8 mouse cellular contexts compared by ENCODE assay signal in genomic region chr5:135744742-135745141, GRCm38 (mm10). TPM values are rescaled to one million over a fixed set of nuclear protein-coding genes. Genes with fewer than 3 reads are reported as not detected.
A peak's percentile ranks its signal among the peaks of the same experiment; 100 is the strongest.
DNase-seq lines count a peak whose midpoint lies in the region; ATAC-seq and TF ChIP-seq lines count a peak whose summit lies in the region.

No protein-coding gene starts in this region.

- TF ChIP-seq EP300 in heart, adult 2 months (IDR thresholded peaks at IDR 0.05; ENCODE audit: insufficient read depth, low read depth, low read length) = no peak
- no peak for TF ChIP-seq EP300 in ES-Bruce4 (IDR thresholded peaks at IDR 0.05; ENCODE audit: insufficient read depth, low read depth, low read length)
- TF ChIP-seq EP300 in heart, postnatal 0 days (IDR thresholded peaks at IDR 0.05; ENCODE audit: low read depth) = no peak

- H3K79me2 ChIP-seq in heart, adult 2 months (replicated peaks; ENCODE audit: control insufficient read depth, insufficient read depth, low read length) = no peaks in the 10 kb centered on the region

- H3K27me3 ChIP-seq in heart, adult 2 months (ENCODE audit: control insufficient read depth, insufficient read depth, low read length) = no peaks in the 10 kb centered on the region
- no peaks in the 10 kb centered on the region for H3K27me3 ChIP-seq in ES-Bruce4 (ENCODE audit: control insufficient read depth, insufficient read depth, low read length, poor library complexity, severe bottlenecking)
- no peaks in the 10 kb centered on the region for H3K27me3 ChIP-seq in heart, postnatal 0 days (ENCODE audit: control insufficient read depth, insufficient read depth, low read length)

- TF ChIP-seq CTCF in heart, adult 2 months (IDR thresholded peaks at IDR 0.05) = no peak
- no peak for TF ChIP-seq CTCF in ES-Bruce4 (IDR thresholded peaks at IDR 0.05; ENCODE audit: low read depth, low read length)
- no peak for TF ChIP-seq CTCF in heart, postnatal 0 days (IDR thresholded peaks at IDR 0.05; ENCODE audit: low read depth)

- H3K4me2 ChIP-seq in heart, postnatal 0 days (ENCODE audit: low read depth, low read length) = peak overlapping the region; percentile 93

- H3K36me3 ChIP-seq in heart, adult 2 months (ENCODE audit: control insufficient read depth, insufficient read depth, low read length) = no peaks in the 10 kb centered on the region
- no peaks in the 10 kb centered on the region for H3K36me3 ChIP-seq in ES-Bruce4 (ENCODE audit: control insufficient read depth, insufficient read depth, low read length, poor library complexity, severe bottlenecking)
- peaks cover 15% of the 10 kb centered on the region for H3K36me3 ChIP-seq in heart, postnatal 0 days (replicated peaks; ENCODE audit: control insufficient read depth, insufficient read depth, low read length)

- peak; percentile 12; the same call in 1 of the 2 replicates for ATAC-seq in heart, postnatal 0 days (ENCODE audit: insufficient read depth, low read depth)
- peak; percentile 13; the same call in 1 of the 2 replicates for ATAC-seq in megakaryocyte, adult 5-6 weeks (ENCODE audit: poor library complexity, severe bottlenecking)

- intact Hi-C loops in heart, adult 2 months (cut with DNase I) = loop anchor here (1.0 to 5.0 kb wide), 2 partner anchors 55 to 112 kb away; partner anchors contain the start of gene Rhbdd2

- peaks cover 3% of the 10 kb centered on the region for H3K4me1 ChIP-seq in heart, adult 2 months (ENCODE audit: control insufficient read depth, insufficient read depth, low read length)
- peaks cover 2% of the 10 kb centered on the region for H3K4me1 ChIP-seq in ES-Bruce4 (ENCODE audit: control insufficient read depth, insufficient read depth, low read length)
- H3K4me1 ChIP-seq in heart, postnatal 0 days (ENCODE audit: control insufficient read depth, insufficient read depth) = 0 out of 2 replicates have a peak, but pooled peaks cover 17% of the 10 kb centered on the region

- peak overlapping the region; percentile 88 for H3K27ac ChIP-seq in heart, adult 2 months
- H3K27ac ChIP-seq in ES-Bruce4 (ENCODE audit: insufficient read depth, low read length) = peak overlapping the region; percentile 12; the same call in 1 of the 2 replicates
- H3K27ac ChIP-seq in heart, postnatal 0 days (ENCODE audit: low read depth) = peak overlapping the region; percentile 84

- no peak for DNase-seq in heart, adult 2 months
- DNase-seq in heart, adult 9 months (ENCODE audit: low spot score in 2 of 2) = no peak
- DNase-seq in heart, postnatal 0 days (ENCODE audit: low spot score) = no peak
- no peak for DNase-seq in frontal cortex, postnatal 10 days (ENCODE audit: low spot score in 2 of 2)
- DNase-seq in gastrocnemius, adult 8-10 months (ENCODE audit: low spot score in 2 of 2) = no peak
- DNase-seq in thymus, postnatal 10 days (ENCODE audit: low spot score in 2 of 2) = no peak

- TF ChIP-seq POLR2A in heart, adult 2 months (IDR thresholded peaks at IDR 0.05; ENCODE audit: insufficient read depth, low read depth, low read length) = no peak
- TF ChIP-seq POLR2A in ES-Bruce4 (IDR thresholded peaks at IDR 0.05; ENCODE audit: insufficient read depth, low read length) = no peak

- peak overlapping the region; percentile 99 for H3K4me3 ChIP-seq in heart, adult 2 months
- H3K4me3 ChIP-seq in ES-Bruce4 (ENCODE audit: low read depth, low read length) = peak overlapping the region; percentile 48
- H3K4me3 ChIP-seq in heart, postnatal 0 days (ENCODE audit: low read depth, low read length) = peak overlapping the region; percentile 92

- no peaks in the 10 kb centered on the region for H3K9me3 ChIP-seq in ES-Bruce4 (replicated peaks; ENCODE audit: control insufficient read depth, insufficient read depth, low read length, poor library complexity, severe bottlenecking)
- peaks cover 6% of the 10 kb centered on the region; the same call in 1 of the 2 replicates for H3K9me3 ChIP-seq in heart, postnatal 0 days (replicated peaks; ENCODE audit: control insufficient read depth, low read length)

- 27% methylated on average over 12 of the region's 12 CpGs for WGBS in heart, adult 2 months
- 21% methylated on average over 12 of the region's 12 CpGs for WGBS in heart, postnatal 0 days

- H3K9ac ChIP-seq in heart, adult 2 months (ENCODE audit: low read depth, low read length) = peak overlapping the region; percentile 39
- peak overlapping the region; percentile 17; the same call in 1 of the 2 replicates for H3K9ac ChIP-seq in ES-Bruce4 (ENCODE audit: low read depth, poor library complexity, severe bottlenecking)
- H3K9ac ChIP-seq in heart, postnatal 0 days (replicated peaks; ENCODE audit: low read depth, low read length) = peak overlapping the region; percentile 17; the same call in 1 of the 2 replicates

RNA-seq across cellular contexts. Expression of gene Tmem120a, which starts 0.5 kb away (rescaled TPM):
- 10 to 100 TPM; 13.6 to 19.3 TPM for total RNA-seq in heart, adult 2 months (2021)
- polyA plus RNA-seq in heart, adult 2 months (2012; rRNA removed) = 18.5 and 27.3 TPM in 2 replicates
- 63.7 and 69.8 TPM in 2 replicates for polyA plus RNA-seq in ES-Bruce4 (2011; ENCODE audit: insufficient read depth, insufficient read length, low read depth, missing spikeins)
- total RNA-seq in heart, postnatal 0 days (2014; rRNA removed; ENCODE audit: low replicate concordance) = 25.6 and 32.6 TPM in 2 replicates
- polyA plus RNA-seq in heart, postnatal 0 days (2015; fragmentation: Nextera tagmentation; extraction: Ambion mirVana) = 33.9 and 34.2 TPM in 2 replicates
- 18.1 and 20.9 TPM in 2 replicates for total RNA-seq in megakaryocyte, adult 5-6 weeks (2015)
- total RNA-seq in megakaryocyte, adult 5-6 weeks (2017) = 15.1 and 19.1 TPM in 2 replicates
- 10 to 100 TPM in 1 of 4 experiments, 1 to 10 TPM in 3; 7.9 to 12.3 (median 8.9) TPM for total RNA-seq in gastrocnemius, adult 8-10 months (2022)

RNA-seq across cellular contexts. Expression of gene Styxl1, which starts 33.4 kb away (rescaled TPM):
- not detected for total RNA-seq in heart, adult 2 months (2021)
- polyA plus RNA-seq in heart, adult 2 months (2012; rRNA removed) = 0.20 TPM in 1 of 2 replicates, not detected in the other
- 0.42 and 0.94 TPM in 2 replicates for polyA plus RNA-seq in ES-Bruce4 (2011; ENCODE audit: insufficient read depth, insufficient read length, low read depth, missing spikeins)
- not detected in 2 replicates for total RNA-seq in heart, postnatal 0 days (2014; rRNA removed; ENCODE audit: low replicate concordance)
- 0.18 and 0.42 TPM in 2 replicates for polyA plus RNA-seq in heart, postnatal 0 days (2015; fragmentation: Nextera tagmentation; extraction: Ambion mirVana)
- total RNA-seq in megakaryocyte, adult 5-6 weeks (2015) = 0.25 TPM in 1 of 2 replicates, not detected in the other
- 0.18 TPM in 1 of 2 replicates, not detected in the other for total RNA-seq in megakaryocyte, adult 5-6 weeks (2017)
- not detected for total RNA-seq in gastrocnemius, adult 8-10 months (2022)

RNA-seq across cellular contexts. Expression of gene Mdh2, which starts 33.5 kb away (rescaled TPM):
- 1,000 to 10,000 TPM; 1,645 to 1,928 TPM for total RNA-seq in heart, adult 2 months (2021)
- 2,909 and 3,459 TPM in 2 replicates for polyA plus RNA-seq in heart, adult 2 months (2012; rRNA removed)
- polyA plus RNA-seq in ES-Bruce4 (2011; ENCODE audit: insufficient read depth, insufficient read length, low read depth, missing spikeins) = 377 and 424 TPM in 2 replicates
- total RNA-seq in heart, postnatal 0 days (2014; rRNA removed; ENCODE audit: low replicate concordance) = 389 and 420 TPM in 2 replicates
- polyA plus RNA-seq in heart, postnatal 0 days (2015; fragmentation: Nextera tagmentation; extraction: Ambion mirVana) = 2,045 and 2,081 TPM in 2 replicates
- total RNA-seq in megakaryocyte, adult 5-6 weeks (2015) = 240 and 251 TPM in 2 replicates
- 111 and 129 TPM in 2 replicates for total RNA-seq in megakaryocyte, adult 5-6 weeks (2017)
- 100 to 1,000 TPM; 825 to 986 (median 954) TPM for total RNA-seq in gastrocnemius, adult 8-10 months (2022)

Comparison
In these comparisons a context has a peak if more than half of its experiments do, and no peak if none do; other contexts are left out.
1. H3K27ac ChIP-seq: peak in every context shown above with its lines; median percentile 88 in heart, adult 2 months; 84 in heart, postnatal 0 days; 12 in ES-Bruce4.
2. H3K4me3 ChIP-seq: peak in every context shown above with its lines; median percentile 99 in heart, adult 2 months; 92 in heart, postnatal 0 days; 48 in ES-Bruce4.